Mouse (Mus musculus): ENCODE data around the gene Mtmr11. TPM values are rescaled to one million over a fixed set of nuclear protein-coding genes. Genes with fewer than 3 reads are reported as not detected.
A peak's percentile ranks its signal among the peaks of the same experiment; 100 is the strongest.
"Not testable (repeated sequence)": the region's sequence is repeated elsewhere in the genome, so short reads cannot be mapped to it uniquely, and the experiment has no call there.

Gene Mtmr11
- polyA plus RNA-seq, 1 experiment from 2014 or later, result 19.7 TPM

DNA sequence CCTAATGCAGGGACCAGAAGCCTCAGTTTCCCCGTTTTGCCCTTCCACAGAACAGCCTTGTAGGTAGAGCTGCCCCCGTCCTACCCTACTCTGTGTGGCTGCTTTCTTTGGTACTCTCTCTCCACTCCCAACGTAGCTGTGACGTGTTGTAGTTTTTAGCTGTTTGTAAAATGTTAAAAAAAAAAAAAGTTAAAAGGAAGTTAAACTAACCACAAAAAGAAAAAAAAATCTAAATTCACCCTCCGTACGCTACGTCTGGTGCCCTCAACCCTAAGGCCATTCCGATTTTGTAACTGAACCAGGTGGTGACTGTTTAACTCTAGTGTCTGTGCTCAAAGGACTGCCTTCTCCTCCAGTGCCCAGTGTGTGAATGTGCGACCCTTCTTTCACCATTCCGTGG, 33.2 kb downstream of the Mtmr11 start:
- no peak overlapping the region for H3K27ac ChIP-seq (replicated peaks; ENCODE audit: low read depth, low read length)
- H3K27me3 ChIP-seq (replicated peaks; ENCODE audit: control insufficient read depth, insufficient read depth, low read length), result no peaks in the 10 kb centered on the region
- H3K36me3 ChIP-seq (ENCODE audit: control insufficient read depth, insufficient read depth, low read length), result peaks cover 7% of the 10 kb centered on the region
- H3K9me3 ChIP-seq (ENCODE audit: control insufficient read depth, low read length), result no peaks in the 10 kb centered on the region
- H3K9ac ChIP-seq (ENCODE audit: low read depth, low read length), result no peak overlapping the region
- ATAC-seq (ENCODE audit: low read depth) (no peak), DNase-seq (ENCODE audit: low spot score) (no peak)
- H3K4me2 ChIP-seq (ENCODE audit: low read depth, low read length), result no peak overlapping the region
- WGBS, result 82% methylated on average over 10 of the region's 10 CpGs
- no peak overlapping the region for H3K4me3 ChIP-seq (ENCODE audit: low read depth, low read length)
- H3K4me1 ChIP-seq (ENCODE audit: control insufficient read depth, insufficient read depth, low read length), result peaks cover 13% of the 10 kb centered on the region

DNA sequence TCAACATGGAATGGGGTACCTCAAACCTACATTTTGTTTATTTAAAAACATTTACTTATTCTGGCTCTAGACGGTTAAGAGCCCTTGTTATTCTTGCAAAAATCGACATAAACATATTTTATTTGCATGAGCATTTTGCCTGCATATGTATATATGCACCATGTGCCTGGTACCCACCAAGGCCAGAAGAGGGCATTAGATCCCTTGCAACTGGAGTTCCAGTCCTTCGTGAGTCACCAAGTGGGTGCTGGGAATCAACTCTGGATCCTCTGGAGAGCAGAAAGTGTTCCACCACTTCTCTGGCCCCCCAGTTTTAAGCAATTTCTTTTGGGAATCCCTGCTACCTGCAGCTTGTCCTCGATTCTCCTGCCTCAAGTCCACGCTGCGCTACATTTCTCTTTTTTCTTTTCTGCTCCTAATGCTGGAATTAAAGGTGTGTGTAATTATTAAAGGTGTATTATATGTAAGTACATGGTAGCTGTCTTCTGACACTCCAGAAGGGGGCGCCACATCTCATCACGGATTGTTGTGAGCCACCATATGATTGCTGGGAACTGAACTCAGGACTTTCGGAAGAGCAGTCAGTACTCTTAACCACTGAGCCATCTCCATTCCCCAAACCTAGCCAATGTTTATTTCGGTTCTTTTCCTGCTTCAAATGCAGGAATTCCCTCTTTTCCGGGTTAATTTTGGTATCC, 34.0 kb downstream of the Mtmr11 start:
- no peak overlapping the region for H3K27ac ChIP-seq (replicated peaks; ENCODE audit: low read depth, low read length)
- ATAC-seq (ENCODE audit: low read depth) (no peak), DNase-seq (ENCODE audit: low spot score) (no peak)
- H3K9ac ChIP-seq (ENCODE audit: low read depth, low read length), result no peak overlapping the region
- 92% methylated on average over 11 of the region's 11 CpGs for WGBS
- peaks cover under 1% of the 10 kb centered on the region; the same call in 1 of the 2 replicates for H3K36me3 ChIP-seq (ENCODE audit: control insufficient read depth, insufficient read depth, low read length)
- peaks cover 13% of the 10 kb centered on the region for H3K4me1 ChIP-seq (ENCODE audit: control insufficient read depth, insufficient read depth, low read length)
- no peaks in the 10 kb centered on the region for H3K27me3 ChIP-seq (replicated peaks; ENCODE audit: control insufficient read depth, insufficient read depth, low read length)
- H3K4me2 ChIP-seq (ENCODE audit: low read depth, low read length), result peak overlapping the region; percentile 91; the same call in 1 of the 2 replicates
- H3K9me3 ChIP-seq (ENCODE audit: control insufficient read depth, low read length), result no peaks in the 10 kb centered on the region
- no peak overlapping the region for H3K4me3 ChIP-seq (ENCODE audit: low read depth, low read length)

GRCm38 (mm10) chr3:96196437-96197128, 34.8 kb downstream of the Mtmr11 start:
- WGBS, result 16% methylated on average over 27 of the region's 27 CpGs

DNA sequence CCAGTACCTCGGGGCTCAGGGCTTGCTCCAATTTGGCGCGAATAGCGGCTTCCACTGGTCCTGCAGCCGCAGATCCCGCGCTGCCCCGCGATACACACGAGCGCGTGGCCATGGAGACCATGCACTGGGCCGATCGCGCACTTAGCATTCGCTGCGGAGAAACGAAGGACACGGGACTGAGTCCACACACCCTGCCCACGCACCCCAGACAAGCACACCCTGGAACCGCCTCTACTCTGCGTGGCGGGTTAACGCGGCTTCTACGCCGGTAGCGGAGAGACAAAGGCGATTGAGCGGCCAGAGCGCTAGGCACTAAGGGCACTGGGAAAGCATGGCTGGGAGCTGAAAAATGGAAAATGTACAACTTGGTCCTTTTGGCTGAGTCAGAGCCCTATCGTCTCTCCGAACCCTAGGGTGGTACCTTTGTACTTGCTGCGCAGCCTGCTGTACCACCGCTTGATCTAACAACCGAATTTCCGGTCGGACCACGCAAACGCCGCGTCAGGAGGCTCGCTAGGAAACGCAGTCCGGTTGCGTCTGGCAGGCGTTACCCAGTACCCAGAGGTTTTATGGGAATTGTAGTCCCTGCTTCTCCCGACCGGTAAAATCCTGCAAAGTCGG, 35.4 kb downstream of the Mtmr11 start:
- under 1% methylated on average over 50 of the region's 50 CpGs for WGBS
- H3K4me1 ChIP-seq (ENCODE audit: control insufficient read depth, insufficient read depth, low read length), result peaks cover 13% of the 10 kb centered on the region

More at GRCm38 (mm10) chr3:96196437-96197128, 34.8 kb downstream of the Mtmr11 start:
- ATAC-seq (ENCODE audit: low read depth), result no peak; the same call in 1 of the 2 replicates
- Histone ChIP-seq H3K9me3 (ENCODE audit: control insufficient read depth, low read length) (no peaks in the 10 kb centered on the region), H3K9ac (ENCODE audit: low read depth, low read length) (peak overlapping the region; percentile 89), H3K27me3 (replicated peaks; ENCODE audit: control insufficient read depth, insufficient read depth, low read length) (no peaks in the 10 kb centered on the region), H3K27ac (replicated peaks; ENCODE audit: low read depth, low read length) (peak overlapping the region; percentile 98), H3K4me1 (ENCODE audit: control insufficient read depth, insufficient read depth, low read length) (peaks cover 13% of the 10 kb centered on the region), H3K4me3 (ENCODE audit: low read depth, low read length) (peak overlapping the region; percentile 77), H3K36me3 (ENCODE audit: control insufficient read depth, insufficient read depth, low read length) (no peaks in the 10 kb centered on the region), H3K4me2 (ENCODE audit: low read depth, low read length) (peak overlapping the region; percentile 91)
- no peak for DNase-seq (ENCODE audit: low spot score)

DNA sequence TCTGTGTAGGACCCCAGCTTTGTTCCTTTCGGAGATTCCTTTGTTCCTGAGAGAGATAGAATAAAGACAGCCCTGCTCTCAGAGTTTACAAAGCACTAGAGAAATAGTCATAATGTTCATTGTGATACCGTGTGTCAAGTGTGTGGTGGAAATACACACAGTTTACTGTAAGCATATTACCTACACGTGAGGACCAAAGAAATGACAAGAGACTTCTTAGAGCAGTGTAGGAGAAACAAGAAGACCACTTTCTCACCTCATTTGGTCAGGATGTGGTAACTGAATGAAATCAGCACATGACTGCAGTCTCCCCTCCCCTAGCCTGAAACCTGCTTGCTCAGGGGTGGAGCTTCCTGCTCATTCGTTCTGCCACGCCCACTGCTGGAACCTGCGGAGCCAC, 36.4 kb downstream of the Mtmr11 start:
- no peaks in the 10 kb centered on the region for H3K27me3 ChIP-seq (replicated peaks; ENCODE audit: control insufficient read depth, insufficient read depth, low read length)
- 6% methylated on average over 4 of the region's 6 CpGs for WGBS
- no peaks in the 10 kb centered on the region for H3K36me3 ChIP-seq (ENCODE audit: control insufficient read depth, insufficient read depth, low read length)
- peak overlapping the region; percentile 91 for H3K4me2 ChIP-seq (ENCODE audit: low read depth, low read length)
- H3K9me3 ChIP-seq (ENCODE audit: control insufficient read depth, low read length), result no peaks in the 10 kb centered on the region
- H3K4me3 ChIP-seq (ENCODE audit: low read depth, low read length), result peak overlapping the region; percentile 77
- no peak for DNase-seq (ENCODE audit: low spot score)
- H3K4me1 ChIP-seq (ENCODE audit: control insufficient read depth, insufficient read depth, low read length), result peaks cover 13% of the 10 kb centered on the region
- 0 out of 2 replicates have a peak overlapping the region, but pooled peaks have one; percentile 44 for H3K27ac ChIP-seq (replicated peaks; ENCODE audit: low read depth, low read length)
- ATAC-seq (ENCODE audit: low read depth), result peak; percentile 27; the same call in 1 of the 2 replicates
- peak overlapping the region; percentile 52 for H3K9ac ChIP-seq (ENCODE audit: low read depth, low read length)

More for the DNA sequence above, 35.4 kb downstream of the Mtmr11 start:
- H3K9me3 ChIP-seq (ENCODE audit: control insufficient read depth, low read length), result no peaks in the 10 kb centered on the region
- DNase-seq (ENCODE audit: low spot score) (peak; percentile 97), ATAC-seq (ENCODE audit: low read depth) (peak; percentile 95)
- H3K9ac ChIP-seq (ENCODE audit: low read depth, low read length), result peak overlapping the region; percentile 89
- H3K4me3 ChIP-seq (ENCODE audit: low read depth, low read length), result peak overlapping the region; percentile 77
- no peaks in the 10 kb centered on the region for H3K36me3 ChIP-seq (ENCODE audit: control insufficient read depth, insufficient read depth, low read length)
- no peaks in the 10 kb centered on the region for H3K27me3 ChIP-seq (replicated peaks; ENCODE audit: control insufficient read depth, insufficient read depth, low read length)
- peak overlapping the region; percentile 98 for H3K27ac ChIP-seq (replicated peaks; ENCODE audit: low read depth, low read length)
- peak overlapping the region; percentile 91 for H3K4me2 ChIP-seq (ENCODE audit: low read depth, low read length)

DNA sequence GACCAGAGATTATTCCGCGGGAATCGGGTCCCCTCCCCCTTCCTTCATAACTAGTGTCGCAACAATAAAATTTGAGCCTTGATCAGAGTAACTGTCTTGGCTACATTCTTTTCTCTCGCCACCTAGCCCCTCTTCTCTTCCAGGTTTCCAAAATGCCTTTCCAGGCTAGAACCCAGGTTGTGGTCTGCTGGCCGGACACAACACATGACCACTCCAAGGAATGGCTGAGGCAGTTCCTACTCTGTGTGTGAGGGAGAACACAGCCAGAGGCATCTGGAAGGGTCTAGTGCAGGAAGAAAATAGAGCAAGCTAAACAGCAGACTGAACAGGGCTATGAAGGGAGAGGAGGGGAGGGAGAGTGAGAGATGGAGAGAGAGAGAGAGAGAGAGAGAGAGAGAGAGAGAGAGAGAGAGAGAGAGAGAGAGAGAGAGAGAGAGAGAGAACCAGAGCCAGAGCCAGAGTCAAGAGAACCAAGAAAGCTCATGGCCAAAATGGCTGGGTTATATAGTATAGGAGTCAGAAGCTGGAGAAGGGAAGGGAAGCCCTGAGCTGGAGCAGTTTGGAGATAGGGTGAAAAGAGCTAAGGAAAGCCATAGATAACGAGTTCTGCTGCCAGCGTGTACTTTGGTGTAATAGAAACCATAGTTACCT, 36.9 kb downstream of the Mtmr11 start:
- not testable (repeated sequence) for H3K9ac ChIP-seq (ENCODE audit: low read depth, low read length); DNase-seq (ENCODE audit: low spot score); H3K27ac ChIP-seq (replicated peaks; ENCODE audit: low read depth, low read length); H3K4me3 ChIP-seq (ENCODE audit: low read depth, low read length); H3K27me3 ChIP-seq (replicated peaks; ENCODE audit: control insufficient read depth, insufficient read depth, low read length); H3K36me3 ChIP-seq (ENCODE audit: control insufficient read depth, insufficient read depth, low read length); H3K9me3 ChIP-seq (ENCODE audit: control insufficient read depth, low read length); ATAC-seq (ENCODE audit: low read depth)
- peak overlapping the region; percentile 91 for H3K4me2 ChIP-seq (ENCODE audit: low read depth, low read length)
- peaks cover 13% of the 10 kb centered on the region for H3K4me1 ChIP-seq (ENCODE audit: control insufficient read depth, insufficient read depth, low read length)
- 29% methylated on average over 6 of the region's 8 CpGs for WGBS

DNA sequence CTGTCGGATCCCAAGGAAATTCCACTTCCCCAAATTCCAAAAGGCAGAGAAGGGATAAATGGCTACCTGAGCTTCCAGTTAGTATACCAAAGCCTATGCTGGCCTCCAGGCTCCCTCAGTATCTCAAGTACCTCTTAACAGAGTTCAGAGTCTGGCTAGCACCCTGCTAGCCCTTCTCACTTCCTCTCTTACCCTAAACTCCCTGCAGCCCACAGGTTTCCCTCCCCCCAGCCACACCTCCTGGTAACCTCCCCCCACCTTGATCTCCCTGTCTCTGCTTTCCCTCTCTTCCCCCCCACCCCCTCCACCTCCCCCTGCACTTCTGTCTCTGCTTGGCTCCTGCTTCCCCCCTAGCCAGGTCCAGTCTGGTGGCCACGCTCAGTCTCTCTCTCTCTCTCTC, 37.9 kb downstream of the Mtmr11 start:
- no peak overlapping the region for H3K4me2 ChIP-seq (ENCODE audit: low read depth, low read length)
- H3K4me3 ChIP-seq (ENCODE audit: low read depth, low read length), result no peak overlapping the region
- H3K4me1 ChIP-seq (ENCODE audit: control insufficient read depth, insufficient read depth, low read length), result peaks cover 13% of the 10 kb centered on the region
- DNase-seq (ENCODE audit: low spot score) (no peak), ATAC-seq (ENCODE audit: low read depth) (no peak)
- H3K36me3 ChIP-seq (ENCODE audit: control insufficient read depth, insufficient read depth, low read length), result no peaks in the 10 kb centered on the region
- 37% methylated on average over 2 of the region's 2 CpGs for WGBS
- H3K27ac ChIP-seq (replicated peaks; ENCODE audit: low read depth, low read length), result no peak overlapping the region
- no peaks in the 10 kb centered on the region for H3K9me3 ChIP-seq (ENCODE audit: control insufficient read depth, low read length)
- no peaks in the 10 kb centered on the region for H3K27me3 ChIP-seq (replicated peaks; ENCODE audit: control insufficient read depth, insufficient read depth, low read length)
- H3K9ac ChIP-seq (ENCODE audit: low read depth, low read length), result no peak overlapping the region

DNA sequence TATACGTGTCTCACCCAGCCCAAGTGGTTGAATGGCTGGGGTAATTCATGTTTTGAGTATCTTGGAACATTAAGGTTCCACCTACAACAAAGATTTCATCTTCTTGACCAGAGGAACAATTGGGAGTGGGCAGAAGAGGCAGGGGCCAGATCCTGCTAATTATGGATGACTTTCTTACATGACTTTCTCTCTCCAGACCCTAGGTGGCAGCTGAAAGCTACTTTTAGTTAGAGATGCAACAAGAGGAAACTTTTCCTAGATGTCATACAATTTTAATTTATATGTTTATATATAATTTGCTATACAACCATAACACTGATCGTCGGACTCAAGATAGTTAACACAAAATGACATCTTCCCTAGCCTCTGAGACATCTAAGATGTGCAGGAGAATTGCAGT, 46.0 kb downstream of the Mtmr11 start:
- DNase-seq (ENCODE audit: low spot score) (no peak), ATAC-seq (ENCODE audit: low read depth) (no peak)
- Histone ChIP-seq H3K27ac (replicated peaks; ENCODE audit: low read depth, low read length) (no peak overlapping the region), H3K27me3 (replicated peaks; ENCODE audit: control insufficient read depth, insufficient read depth, low read length) (no peaks in the 10 kb centered on the region), H3K4me3 (ENCODE audit: low read depth, low read length) (no peak overlapping the region), H3K36me3 (ENCODE audit: control insufficient read depth, insufficient read depth, low read length) (no peaks in the 10 kb centered on the region), H3K4me1 (ENCODE audit: control insufficient read depth, insufficient read depth, low read length) (no peaks in the 10 kb centered on the region), H3K9me3 (ENCODE audit: control insufficient read depth, low read length) (no peaks in the 10 kb centered on the region), H3K4me2 (ENCODE audit: low read depth, low read length) (no peak overlapping the region), H3K9ac (ENCODE audit: low read depth, low read length) (no peak overlapping the region)
- 81% methylated on average over 3 of the region's 3 CpGs for WGBS

All from embryonic facial prominence, embryonic 14.5 days (tissue).